Mouse (Mus musculus) embryo, embryonic 11.5 days (tissue): ENCODE measurements around the gene Wdr24.
"Not testable (repeated sequence)": the region's sequence is repeated elsewhere in the genome, so short reads cannot be mapped to it uniquely, and the experiment has no call there.

Experiments used
- DNase-seq: peaks from one replicate; pipeline ENCODE4 v3.0.0-alpha.2; 2012; ENCODE audit warnings: low read depth, low spot score

The Wdr24 gene

GRCm38 (mm10) chr17:25860832-25861703 lies 37.6 kb downstream of the Wdr24 start, which contains the start of gene Wdr90:
Wdr90 (minus strand) TSS chr17:25861501.
- DNase-seq, result peak; percentile 90

GRCm38 (mm10) chr17:25861704-25862612 lies 38.5 kb downstream of the Wdr24 start:
- DNase-seq, result no peak

GRCm38 (mm10) chr17:25863681-25864080 lies 40.3 kb downstream of the Wdr24 start:
- DNase-seq, result no peak

- no peak for DNase-seq
These were observed 40.9 kb downstream of the Wdr24 start for GRCm38 (mm10) chr17:25864311-25864710.

- no peak for DNase-seq
These were observed 41.9 kb downstream of the Wdr24 start for GRCm38 (mm10) chr17:25865288-25865687.

GRCm38 (mm10) chr17:25866172-25866571 lies 42.7 kb downstream of the Wdr24 start:
- DNase-seq, result no peak

- no peak for DNase-seq
These were observed 44.0 kb downstream of the Wdr24 start for GRCm38 (mm10) chr17:25867509-25867835.

- no peak for DNase-seq
These were observed 44.6 kb downstream of the Wdr24 start for GRCm38 (mm10) chr17:25867836-25868600.

- peak; percentile 68 for DNase-seq
These were observed 45.3 kb downstream of the Wdr24 start, which contains the start of gene Mcrip2 for GRCm38 (mm10) chr17:25868601-25869191. Mcrip2 (minus strand) TSS chr17:25868764.

GRCm38 (mm10) chr17:25869498-25869897 lies 46.1 kb downstream of the Wdr24 start:
- DNase-seq, result no peak

- DNase-seq, result no peak
These were observed 46.5 kb downstream of the Wdr24 start for GRCm38 (mm10) chr17:25869954-25870353.

- DNase-seq, result not testable (repeated sequence)
These were observed 48.1 kb downstream of the Wdr24 start for GRCm38 (mm10) chr17:25871566-25871965.

- DNase-seq, result no peak
These were observed 49.2 kb downstream of the Wdr24 start for GRCm38 (mm10) chr17:25872676-25873075.

GRCm38 (mm10) chr17:25873405-25874147 lies 50.1 kb downstream of the Wdr24 start:
- DNase-seq, result no peak

- DNase-seq, result no peak
These were observed 50.8 kb downstream of the Wdr24 start for GRCm38 (mm10) chr17:25874148-25874720.

GRCm38 (mm10) chr17:25874721-25875170 lies 51.3 kb downstream of the Wdr24 start, which contains the start of gene Mettl26:
Mettl26 (plus strand) TSS chr17:25875074.
- DNase-seq, result peak; percentile 87

- peak; percentile 83 for DNase-seq
These were observed 52.0 kb downstream of the Wdr24 start for GRCm38 (mm10) chr17:25875171-25876136.

- DNase-seq, result no peak
These were observed 53.0 kb downstream of the Wdr24 start for GRCm38 (mm10) chr17:25876347-25876915.
